Mouse (Mus musculus) left cerebral cortex, adult 2 months (tissue): ENCODE measurements around the gene Intu. TPM values are rescaled to one million over a fixed set of nuclear protein-coding genes. Genes with fewer than 3 reads are reported as not detected.

ENCODE experiments used
- DNase-seq, 2 experiments: peaks; one replicate each; pipeline ENCODE4 v3.0.0; 2021 to 2022; ENCODE audit warnings: low spot score in 2 of 2, mixed read lengths in 1 of 2; ENCODE audit errors: extremely low spot score in 1 of 2
- H3K27ac ChIP-seq: fragments of 200-600 bp; 2 replicates; pipeline ENCODE4 v1.8.1; 2022
- H3K4me3 ChIP-seq: fragments of 200-600 bp; 2 replicates; pipeline ENCODE4 v1.8.1; 2022
- CTCF ChIP-seq: fragments of 200-600 bp; IDR thresholded peaks from 2 replicates; pipeline ENCODE4 v1.8.1; 2022; ENCODE audit warnings: antibody characterized with exemption, mild to moderate bottlenecking, moderate library complexity
- intact Hi-C: fragments of 180-260 bp; cut with DNase I; formaldehyde crosslinking; loops from one replicate; pipeline ENCODE4 v1.15.1; 2025
- long read RNA-seq, 2 experiments: library from polyadenylated mRNA; stranded (forward); transcript quantifications; one replicate each; pipeline ENCODE4 v2.0.0; 2021; ENCODE audit warnings: borderline mapping rate in 2 of 2
- total RNA-seq, 2 experiments: library from RNA; stranded (reverse); gene quantifications; 2 replicates each; pipeline ENCODE4 v1.2.3; 2021

Intu gene
- 1 to 10 TPM; 6.7 to 8.4 TPM for total RNA-seq
- long read RNA-seq, experiment 1, full-length matches to known transcripts: 1 of 6 reads
- long read RNA-seq, experiment 1, partial matches to known transcripts: 1 of 6 reads
- long read RNA-seq, experiment 1, other reads (novel, unspliced or antisense): 4 of 6 reads
- long read RNA-seq, experiment 2, full-length matches to known transcripts: 3 of 7 reads
- long read RNA-seq, experiment 2, partial matches to known transcripts: 0 of 7 reads
- long read RNA-seq, experiment 2, other reads (novel, unspliced or antisense): 4 of 7 reads

GRCm38 (mm10) chr3:40531286-40532141 is at the start of gene Intu:
Gene Intu (plus strand): TSS chr3:40531286.
- intact Hi-C loops: loop anchor here (2.0 kb wide), 1 partner anchor 213 kb away; the partner anchor contains the start of gene Hspa4l
- peak; percentile 47 for TF ChIP-seq CTCF
- Histone ChIP-seq H3K27ac (peak within 1 kb of the TSS; percentile 8; the same call in 1 of the 2 replicates), H3K4me3 (peak within 1 kb of the TSS; percentile 70)
- peak; percentile 45 to 68 for DNase-seq

GRCm38 (mm10) chr3:40483221-40483654 is 47.8 kb upstream of the Intu start:
- H3K27ac ChIP-seq: no peak overlapping the region
- no peak for DNase-seq
- no peak overlapping the region for H3K4me3 ChIP-seq
- no peak for TF ChIP-seq CTCF
- intact Hi-C loops: no loop called here

- DNase-seq: no peak
- intact Hi-C loops: no loop called here
- TF ChIP-seq CTCF: no peak
- H3K4me3 ChIP-seq: no peak overlapping the region
- no peak overlapping the region for H3K27ac ChIP-seq
Measured at GRCm38 (mm10) chr3:40487381-40487780, 43.7 kb upstream of the Intu start.

- no peak overlapping the region for H3K27ac ChIP-seq
- H3K4me3 ChIP-seq: no peak overlapping the region
- intact Hi-C loops: no loop called here
- no peak for DNase-seq
- peak; percentile 19; the same call in 1 of the 2 replicates for TF ChIP-seq CTCF
Measured at GRCm38 (mm10) chr3:40491742-40492141, 39.3 kb upstream of the Intu start.

GRCm38 (mm10) chr3:40498898-40499297 is 32.2 kb upstream of the Intu start:
- TF ChIP-seq CTCF: peak; percentile 54
- H3K27ac ChIP-seq: no peak overlapping the region
- intact Hi-C loops: no loop called here
- no peak for DNase-seq
- no peak overlapping the region for H3K4me3 ChIP-seq

GRCm38 (mm10) chr3:40500157-40500808 is 30.8 kb upstream of the Intu start:
- no peak overlapping the region for H3K4me3 ChIP-seq
- no peak overlapping the region for H3K27ac ChIP-seq
- intact Hi-C loops: no loop called here
- no peak for DNase-seq
- no peak for TF ChIP-seq CTCF

GRCm38 (mm10) chr3:40504377-40504776 is 26.7 kb upstream of the Intu start:
- Histone ChIP-seq H3K4me3 (no peak overlapping the region), H3K27ac (no peak overlapping the region)
- DNase-seq: no peak
- TF ChIP-seq CTCF: no peak
- intact Hi-C loops: no loop called here

- Histone ChIP-seq H3K27ac (no peak overlapping the region), H3K4me3 (no peak overlapping the region)
- DNase-seq: no peak
- intact Hi-C loops: no loop called here
- no peak for TF ChIP-seq CTCF
Measured at GRCm38 (mm10) chr3:40505451-40506014, 25.6 kb upstream of the Intu start.

- no peak for DNase-seq
- intact Hi-C loops: no loop called here
- Histone ChIP-seq H3K27ac (no peak overlapping the region), H3K4me3 (no peak overlapping the region)
- TF ChIP-seq CTCF: no peak
Measured at GRCm38 (mm10) chr3:40508927-40509576, 22.0 kb upstream of the Intu start.

GRCm38 (mm10) chr3:40510567-40510966 is 20.5 kb upstream of the Intu start:
- no peak for TF ChIP-seq CTCF
- DNase-seq: no peak
- H3K27ac ChIP-seq: no peak overlapping the region
- H3K4me3 ChIP-seq: no peak overlapping the region
- intact Hi-C loops: no loop called here
